Comparison of ENCODE assay signal across 19 mouse cellular contexts in genomic region chr9:73755185-73755584, GRCm38 (mm10).
DNase-seq lines count a peak whose midpoint lies in the region; ATAC-seq and TF ChIP-seq lines count a peak whose summit lies in the region.
"Had no signal": no experiment of that assay in that cellular context is flagged by ENCODE, and none has a peak within 500 bp of the region (broad histone marks: within the 10 kb centered on the region; RNA-seq: fewer than 3 reads in every experiment).

No protein-coding gene starts in this region.

- H3K9ac ChIP-seq in hindbrain, postnatal 0 days (replicated peaks; ENCODE audit: low read length) = no peak overlapping the region
- no peak overlapping the region for H3K9ac ChIP-seq in hindbrain, embryonic 11.5 days (ENCODE audit: low read depth, low read length)
- H3K9ac ChIP-seq: embryonic facial prominence, embryonic 13.5 days; forebrain, embryonic 12.5 days; heart, embryonic 13.5 days; hindbrain, embryonic 13.5 days; intestine, embryonic 15.5 days had no signal

- H3K9me3 ChIP-seq in hindbrain, postnatal 0 days (ENCODE audit: low read length) = no peaks in the 10 kb centered on the region
- no peaks in the 10 kb centered on the region for H3K9me3 ChIP-seq in hindbrain, embryonic 11.5 days (ENCODE audit: control insufficient read depth, low read length)
- H3K9me3 ChIP-seq: embryonic facial prominence, embryonic 13.5 days; forebrain, embryonic 12.5 days; heart, embryonic 13.5 days; hindbrain, embryonic 13.5 days; intestine, embryonic 15.5 days had no signal

- H3K4me2 ChIP-seq in hindbrain, postnatal 0 days (ENCODE audit: low read depth, low read length) = no peak overlapping the region
- H3K4me2 ChIP-seq in hindbrain, embryonic 11.5 days (replicated peaks; ENCODE audit: low read depth, low read length) = no peak overlapping the region
- H3K4me2 ChIP-seq: embryonic facial prominence, embryonic 13.5 days; forebrain, embryonic 12.5 days; heart, embryonic 13.5 days; hindbrain, embryonic 13.5 days; intestine, embryonic 15.5 days had no signal

- H3K4me1 ChIP-seq in hindbrain, postnatal 0 days (ENCODE audit: insufficient read depth, low read length) = no peaks in the 10 kb centered on the region
- no peaks in the 10 kb centered on the region for H3K4me1 ChIP-seq in hindbrain, embryonic 11.5 days (replicated peaks; ENCODE audit: control insufficient read depth, insufficient read depth, low read length)
- peaks cover 10% of the 10 kb centered on the region for H3K4me1 ChIP-seq in cerebellum, adult 2 months (ENCODE audit: control insufficient read depth, insufficient read depth, low read length)
- H3K4me1 ChIP-seq: embryonic facial prominence, embryonic 13.5 days; forebrain, embryonic 12.5 days; hindbrain, embryonic 13.5 days; intestine, embryonic 15.5 days had no signal

- H3K27ac ChIP-seq in hindbrain, postnatal 0 days = no peak overlapping the region
- H3K27ac ChIP-seq in hindbrain, embryonic 11.5 days (ENCODE audit: low read depth, low read length) = no peak overlapping the region
- no peak overlapping the region; the same call in 1 of the 2 replicates for H3K27ac ChIP-seq in cerebellum, adult 2 months (ENCODE audit: insufficient read depth, low read length)
- H3K27ac ChIP-seq: embryonic facial prominence, embryonic 13.5 days; forebrain, embryonic 12.5 days; gastrocnemius, adult 2 months; heart, embryonic 13.5 days; hindbrain, embryonic 13.5 days; intestine, embryonic 15.5 days had no signal

- intact Hi-C loops in heart, postnatal 10 days (cut with DNase I) = no loop called here

- TF ChIP-seq CTCF in hindbrain, postnatal 0 days (IDR thresholded peaks at IDR 0.05; ENCODE audit: low read depth) = no peak
- TF ChIP-seq CTCF in brain, embryonic 14.5 days (IDR thresholded peaks at IDR 0.05; ENCODE audit: borderline replicate concordance, extremely low read depth, insufficient read depth, insufficient read length) = no peak
- TF ChIP-seq CTCF in cerebellum, adult 2 months (IDR thresholded peaks at IDR 0.05; ENCODE audit: borderline replicate concordance, insufficient read depth, low read depth, low read length) = no peak

- no peaks in the 10 kb centered on the region for H3K27me3 ChIP-seq in hindbrain, postnatal 0 days (ENCODE audit: insufficient read depth, low read length)
- no peaks in the 10 kb centered on the region for H3K27me3 ChIP-seq in hindbrain, embryonic 11.5 days (ENCODE audit: control insufficient read depth, insufficient read depth, low read length)
- no peaks in the 10 kb centered on the region for H3K27me3 ChIP-seq in cerebellum, adult 2 months (ENCODE audit: control insufficient read depth, insufficient read depth, low read length)
- H3K27me3 ChIP-seq: embryonic facial prominence, embryonic 13.5 days; forebrain, embryonic 12.5 days; heart, embryonic 13.5 days; hindbrain, embryonic 13.5 days; intestine, embryonic 15.5 days had no signal

- H3K36me3 ChIP-seq in hindbrain, postnatal 0 days (ENCODE audit: insufficient read depth, low read length) = no peaks in the 10 kb centered on the region
- H3K36me3 ChIP-seq in hindbrain, embryonic 11.5 days (ENCODE audit: control insufficient read depth, insufficient read depth, low read length) = no peaks in the 10 kb centered on the region
- H3K36me3 ChIP-seq: embryonic facial prominence, embryonic 13.5 days; forebrain, embryonic 12.5 days; heart, embryonic 13.5 days; hindbrain, embryonic 13.5 days; intestine, embryonic 15.5 days had no signal

- TF ChIP-seq POLR2A in brain, embryonic 14.5 days (IDR thresholded peaks at IDR 0.05; ENCODE audit: borderline replicate concordance, extremely low read depth, insufficient read depth, insufficient read length, poor library complexity, severe bottlenecking) = no peak
- no peak for TF ChIP-seq POLR2A in cerebellum, adult 2 months (IDR thresholded peaks at IDR 0.05; ENCODE audit: borderline replicate concordance, insufficient read depth, low read length)

- peak; percentile 27 for DNase-seq in hindbrain, postnatal 0 days (ENCODE audit: low spot score)
- DNase-seq in hindbrain, embryonic 11.5 days (ENCODE audit: low spot score) = no peak
- peak; percentile 14 for DNase-seq in brain, embryonic 14.5 days (ENCODE audit: low read depth)
- peak; percentile 30 to 60 for DNase-seq in cerebellum, adult 2 months
- peak; percentile 30 to 31 for DNase-seq in cerebellum, postnatal 25 days
- DNase-seq in heart, postnatal 10 days = no peak
- no peak for DNase-seq in urinary bladder, postnatal 36 days (ENCODE audit: low spot score in 2 of 2)
- DNase-seq: adrenal gland, postnatal 10 days; gastrocnemius, adult 2 months; gastrocnemius, postnatal 25 days; heart, postnatal 4 days; kidney, adult 2 months had no signal

- no peak overlapping the region for H3K4me3 ChIP-seq in hindbrain, postnatal 0 days (ENCODE audit: low read length)
- no peak overlapping the region for H3K4me3 ChIP-seq in hindbrain, embryonic 11.5 days (ENCODE audit: low read depth, low read length)
- no peak overlapping the region for H3K4me3 ChIP-seq in cerebellum, adult 2 months (replicated peaks; ENCODE audit: insufficient read depth, low read depth, low read length)
- H3K4me3 ChIP-seq: embryonic facial prominence, embryonic 13.5 days; forebrain, embryonic 12.5 days; gastrocnemius, adult 2 months; heart, embryonic 13.5 days; hindbrain, embryonic 13.5 days; intestine, embryonic 15.5 days had no signal

- ATAC-seq in hindbrain, postnatal 0 days = no peak
- no peak for ATAC-seq in hindbrain, embryonic 11.5 days (ENCODE audit: low FRiP score)
- no peak for ATAC-seq in frontal cortex, adult (ENCODE audit: low TSS enrichment)
- ATAC-seq: forebrain, embryonic 16.5 days; intestine, embryonic 15.5 days had no signal

- WGBS in hindbrain, postnatal 0 days = 71% methylated on average over 2 of the region's 2 CpGs
- WGBS in hindbrain, embryonic 11.5 days = 93% methylated on average over 2 of the region's 2 CpGs
- 3% methylated on average over 2 of the region's 2 CpGs for WGBS in cerebellum, adult 2 months

Comparison
In these comparisons a context has a peak if more than half of its experiments do, and no peak if none do; other contexts are left out.
1. DNase-seq: peak in hindbrain, postnatal 0 days (single experiment), brain, embryonic 14.5 days (single experiment), cerebellum, adult 2 months (2 of 2) and cerebellum, postnatal 25 days (2 of 2); none in hindbrain, embryonic 11.5 days (single experiment), heart, postnatal 10 days (0 of 2) and urinary bladder, postnatal 36 days (0 of 2).